Mouse (Mus musculus) ES-Bruce4 (cell line): ENCODE measurements around the gene Adgrg1. TPM values are rescaled to one million over a fixed set of nuclear protein-coding genes. Genes with fewer than 3 reads are reported as not detected.
"Not testable (repeated sequence)": the region's sequence is repeated elsewhere in the genome, so short reads cannot be mapped to it uniquely, and the experiment has no call there.

Source experiments
- H3K27ac ChIP-seq: 2 replicates; pipeline ENCODE4 v1.5.1; 2012; ENCODE audit warnings: low read length, inconsistent platforms; ENCODE audit not compliant: insufficient read depth
- H3K27me3 ChIP-seq: 2 replicates; pipeline ENCODE4 v1.6.1; 2012; ENCODE audit warnings: mild to moderate bottlenecking, low read length, inconsistent platforms; ENCODE audit not compliant: control insufficient read depth, poor library complexity, insufficient read depth, severe bottlenecking
- H3K36me3 ChIP-seq: 2 replicates; pipeline ENCODE4 v1.6.1; 2012; ENCODE audit warnings: inconsistent platforms, mild to moderate bottlenecking, low read length, moderate library complexity; ENCODE audit not compliant: control insufficient read depth, poor library complexity, insufficient read depth, severe bottlenecking
- H3K4me1 ChIP-seq: one replicate; pipeline ENCODE4 v1.8.1; 2011; ENCODE audit warnings: low read length; ENCODE audit not compliant: control insufficient read depth, insufficient read depth
- H3K4me3 ChIP-seq: 2 replicates; pipeline ENCODE4 v1.5.1; 2011; ENCODE audit warnings: low read depth, mild to moderate bottlenecking, low read length
- H3K9ac ChIP-seq: 2 replicates; pipeline ENCODE4 v1.6.1; 2012; ENCODE audit warnings: low read depth, mild to moderate bottlenecking, inconsistent platforms; ENCODE audit not compliant: poor library complexity, severe bottlenecking
- H3K9me3 ChIP-seq: replicated peaks from 2 replicates; pipeline ENCODE4 v1.6.1; 2012; ENCODE audit warnings: mild to moderate bottlenecking, low read length, inconsistent platforms; ENCODE audit not compliant: control insufficient read depth, poor library complexity, insufficient read depth, severe bottlenecking
- CTCF ChIP-seq: IDR thresholded peaks from one replicate; pipeline ENCODE4 v1.8.1; 2011; ENCODE audit warnings: low read depth, low read length
- EP300 ChIP-seq: IDR thresholded peaks from 2 replicates; pipeline ENCODE4 v1.6.1; 2011; ENCODE audit warnings: low read depth, low read length; ENCODE audit not compliant: insufficient read depth
- POLR2A ChIP-seq: IDR thresholded peaks from one replicate; pipeline ENCODE4 v1.8.1; 2011; ENCODE audit warnings: low read length; ENCODE audit not compliant: insufficient read depth
- polyA plus RNA-seq: library from polyadenylated mRNA; stranded (reverse); fragments of >200 nt; gene quantifications from 2 replicates; pipeline ENCODE4 v1.2.4, GENCODE M21; 2011; ENCODE audit warnings: low read depth; ENCODE audit not compliant: missing spikeins, insufficient read depth, insufficient read length

Gene Adgrg1
- polyA plus RNA-seq, 1 experiment, result 13.8 TPM

DNA sequence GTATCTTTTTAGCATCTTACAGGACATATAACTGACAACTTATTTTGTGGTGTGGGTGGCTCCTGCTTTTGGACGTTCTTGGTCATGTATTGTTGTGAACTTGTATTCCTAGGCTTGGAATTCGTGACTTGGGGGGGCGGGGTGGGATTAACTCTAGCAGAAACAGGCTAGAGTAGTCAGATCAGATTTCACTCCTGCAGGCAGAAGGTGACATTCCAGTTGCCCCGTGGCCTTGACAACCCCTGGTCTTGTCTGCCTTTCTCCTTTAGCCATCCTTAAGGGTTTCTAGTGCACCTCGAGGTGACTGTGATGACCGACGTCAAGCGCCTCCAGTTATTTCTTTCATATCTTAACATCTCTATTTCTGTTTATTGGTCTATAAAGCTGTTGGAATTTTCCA lies 48.6 kb downstream of the Adgrg1 start:
- no peak overlapping the region for H3K9ac ChIP-seq
- H3K4me3 ChIP-seq, result no peak overlapping the region
- peaks cover 2% of the 10 kb centered on the region for H3K4me1 ChIP-seq
- H3K9me3 ChIP-seq, result no peaks in the 10 kb centered on the region
- TF ChIP-seq CTCF, result no peak
- TF ChIP-seq EP300, result peak; percentile 55; the same call in 1 of the 2 replicates
- no peak for TF ChIP-seq POLR2A
- H3K36me3 ChIP-seq, result no peaks in the 10 kb centered on the region
- no peaks in the 10 kb centered on the region for H3K27me3 ChIP-seq
- no peak overlapping the region for H3K27ac ChIP-seq

GRCm38 (mm10) chr8:95024387-95024786 lies 49.8 kb downstream of the Adgrg1 start:
- peaks cover 2% of the 10 kb centered on the region for H3K4me1 ChIP-seq
- TF ChIP-seq POLR2A, result no peak
- no peak for TF ChIP-seq EP300
- no peak for TF ChIP-seq CTCF
- no peaks in the 10 kb centered on the region for H3K9me3 ChIP-seq
- no peaks in the 10 kb centered on the region for H3K27me3 ChIP-seq
- no peaks in the 10 kb centered on the region for H3K36me3 ChIP-seq
- H3K9ac ChIP-seq, result no peak overlapping the region
- no peak overlapping the region for H3K27ac ChIP-seq
- no peak overlapping the region for H3K4me3 ChIP-seq

DNA sequence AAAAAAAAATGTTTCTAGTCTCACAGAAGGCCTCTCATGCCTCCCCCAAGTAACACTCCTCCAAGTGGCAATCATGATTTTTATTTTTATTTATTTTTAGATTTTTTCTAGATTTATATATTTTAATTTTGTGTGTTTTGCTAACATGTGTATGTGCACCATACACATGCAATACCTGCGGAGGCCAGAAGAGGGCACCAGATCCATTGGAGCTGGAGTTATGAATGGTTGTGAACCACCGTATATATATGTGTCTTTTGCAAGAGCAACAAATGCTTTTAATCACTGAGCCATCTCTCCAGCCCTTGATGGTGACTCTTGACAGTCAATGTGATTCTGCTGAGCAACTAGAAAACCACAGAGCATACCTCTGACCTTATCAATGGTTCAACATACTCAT lies 50.9 kb downstream of the Adgrg1 start:
- H3K27me3 ChIP-seq, result no peaks in the 10 kb centered on the region

DNA sequence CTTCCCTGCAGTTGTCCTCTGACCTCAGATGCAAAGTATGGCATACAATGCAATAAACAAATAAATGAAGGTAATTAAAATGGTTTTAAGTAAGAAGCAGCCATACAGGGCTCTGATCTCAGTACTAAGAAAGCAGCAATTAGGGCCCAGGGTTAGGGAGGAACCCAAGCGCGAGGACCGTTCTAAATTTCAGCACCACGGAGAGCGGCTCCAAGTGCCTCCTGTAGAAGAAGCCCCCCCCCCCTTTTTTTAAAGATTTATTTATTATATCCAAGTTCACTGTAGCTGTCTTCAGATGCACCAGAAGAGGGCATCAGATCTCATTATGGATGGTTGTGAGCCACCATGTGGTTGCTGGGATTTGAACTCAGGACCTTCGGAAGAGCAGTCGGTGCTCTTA lies 53.8 kb downstream of the Adgrg1 start:
- H3K27ac ChIP-seq, H3K9me3 ChIP-seq, H3K9ac ChIP-seq, H3K4me1 ChIP-seq, H3K27me3 ChIP-seq, H3K4me3 ChIP-seq, H3K36me3 ChIP-seq: not testable (repeated sequence)

More for the DNA sequence above, 50.9 kb downstream of the Adgrg1 start:
- Histone ChIP-seq H3K9ac (no peak overlapping the region), H3K4me3 (no peak overlapping the region), H3K9me3 (peaks cover 4% of the 10 kb centered on the region; the same call in 1 of the 2 replicates), H3K27ac (no peak overlapping the region), H3K4me1 (peaks cover 2% of the 10 kb centered on the region), H3K36me3 (no peaks in the 10 kb centered on the region)
- TF ChIP-seq CTCF (peak; percentile 5), POLR2A (no peak)

DNA sequence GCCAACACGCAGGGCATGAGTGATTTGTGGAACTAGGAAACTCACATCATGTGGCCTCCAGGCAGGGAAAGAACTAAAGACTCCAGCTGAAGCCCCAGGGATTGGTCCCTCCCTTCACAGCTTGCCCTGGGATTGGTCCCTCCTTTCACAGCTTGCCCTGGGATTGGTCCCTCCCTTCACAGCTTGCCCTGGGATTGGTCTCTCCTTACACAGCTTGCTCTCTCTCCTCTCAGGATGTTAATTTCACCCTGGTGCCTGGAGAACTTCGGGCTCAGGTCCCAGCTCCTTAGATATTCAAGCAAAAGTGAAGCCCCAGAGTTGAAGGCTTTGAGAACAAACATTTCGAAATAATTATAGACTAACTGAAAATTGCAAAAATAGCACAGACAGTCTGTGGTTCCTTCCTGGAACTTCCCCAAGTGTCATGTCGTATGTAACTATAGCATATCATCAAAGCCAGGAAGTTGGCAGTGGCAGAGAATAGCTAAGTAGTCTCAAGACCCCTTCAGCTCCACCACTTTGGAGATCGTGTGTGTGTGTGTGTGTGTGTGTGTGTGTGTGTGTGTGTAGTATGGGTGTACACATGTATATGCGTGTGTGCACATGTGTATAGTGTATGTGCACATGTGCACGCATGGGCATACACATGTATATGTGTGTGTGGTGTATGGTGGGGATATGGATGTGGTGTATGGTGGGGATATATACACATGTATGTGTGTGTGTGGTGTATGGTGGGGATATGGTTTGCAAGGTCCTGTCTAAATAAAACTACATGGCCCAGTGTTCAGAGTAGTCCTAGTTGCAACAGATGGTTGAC lies 62.8 kb downstream of the Adgrg1 start:
- no peaks in the 10 kb centered on the region for H3K36me3 ChIP-seq
- H3K27me3 ChIP-seq, result no peaks in the 10 kb centered on the region
- H3K27ac ChIP-seq, result no peak overlapping the region
- no peaks in the 10 kb centered on the region for H3K9me3 ChIP-seq
- H3K9ac ChIP-seq, result no peak overlapping the region
- H3K4me1 ChIP-seq, result no peaks in the 10 kb centered on the region
- no peak overlapping the region for H3K4me3 ChIP-seq
- TF ChIP-seq EP300, result no peak
- TF ChIP-seq POLR2A, result no peak
- TF ChIP-seq CTCF, result no peak

- Histone ChIP-seq H3K27ac (no peak overlapping the region), H3K4me1 (no peaks in the 10 kb centered on the region), H3K4me3 (no peak overlapping the region), H3K36me3 (no peaks in the 10 kb centered on the region), H3K9me3 (no peaks in the 10 kb centered on the region), H3K9ac (no peak overlapping the region), H3K27me3 (0 out of 2 replicates have a peak, but pooled peaks cover 1% of the 10 kb centered on the region)
- TF ChIP-seq CTCF, result no peak
- no peak for TF ChIP-seq EP300
- no peak for TF ChIP-seq POLR2A
Measured at GRCm38 (mm10) chr8:95041883-95042784, 67.6 kb downstream of the Adgrg1 start.
